Mouse (Mus musculus) G1E (cell line): ENCODE measurements around the gene Pigp.

Experiments used
- CTCF ChIP-seq: IDR thresholded peaks from 2 replicates; pipeline ENCODE4 v1.5.1; 2012; ENCODE audit warnings: low read depth, low read length, inconsistent platforms, mixed read lengths
- GATA1 ChIP-seq: IDR thresholded peaks from 2 replicates; pipeline ENCODE4 v1.6.1; 2012; ENCODE audit warnings: borderline replicate concordance, low read length, inconsistent platforms, mixed read lengths
- POLR2AphosphoS5 ChIP-seq: IDR thresholded peaks from 2 replicates; pipeline ENCODE4 v1.6.1; 2012; ENCODE audit warnings: low read depth, low read length, inconsistent platforms; ENCODE audit not compliant: insufficient replicate concordance
- TAL1 ChIP-seq: conservative IDR thresholded peaks from 2 replicates; pipeline ENCODE4 v1.6.1; 2012; ENCODE audit warnings: low read depth, low read length, inconsistent platforms, mixed read lengths

DNA sequence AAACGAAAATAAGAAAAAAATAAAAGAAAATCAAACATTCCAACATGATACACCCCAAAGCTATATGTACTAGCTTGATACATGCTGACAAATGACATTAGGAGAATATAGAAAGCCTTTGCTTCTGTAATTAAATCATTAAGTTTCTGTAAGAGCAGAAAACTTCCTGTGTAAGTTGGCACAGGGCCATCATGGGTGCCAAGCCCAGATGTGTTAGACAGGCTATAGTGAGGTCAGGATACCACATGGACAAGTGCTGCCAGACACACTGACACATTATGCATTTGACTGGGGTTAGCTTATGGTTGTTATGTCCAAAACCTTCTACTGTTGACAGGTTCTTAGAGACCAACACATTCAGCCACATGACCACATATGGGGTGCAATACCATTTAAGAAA, 56.4 kb downstream of the Pigp start:
- TF ChIP-seq CTCF, result no peak
- TF ChIP-seq GATA1, result no peak
- no peak for TF ChIP-seq TAL1
- no peak for TF ChIP-seq POLR2AphosphoS5
